Mouse (Mus musculus): Measurements from ENCODE around the gene Prg3. TPM values are rescaled to one million over a fixed set of nuclear protein-coding genes. Genes with fewer than 3 reads are reported as not detected.

Prg3 gene
- not detected for total RNA-seq (2023)

GRCm38 (mm10) chr2:84987930-84988329 lies at the start of gene Prg3:
TSS of gene Prg3 (plus strand) at chr2:84988215.

GRCm38 (mm10) chr2:84980188-84980587 lies 7.8 kb upstream of the Prg3 start, which contains the start of gene Prg2:
TSS of gene Prg2 (plus strand) at chr2:84980461.

GRCm38 (mm10) chr2:85037047-85038026 lies 49.3 kb downstream of the Prg3 start, which contains the start of the genes Ssrp1 and P2rx3:
TSS of gene Ssrp1 (plus strand) at chr2:85037234.
TSS of gene P2rx3 (minus strand) at chr2:85037462.

Other genes starting within 250 kb of the Prg3 start
- gene Gm19426, start 244.6 kb upstream of the Prg3 start, total RNA-seq (2023), result not detected
- 1 to 10 TPM in 1 of 2 experiments, under 1 TPM in 1; 0.39 to 2.2 TPM for gene Serping1, start 212.8 kb upstream of the Prg3 start, total RNA-seq (2023)
- gene Ube2l6, start 189.4 kb upstream of the Prg3 start, total RNA-seq (2023), result 10 to 100 TPM; 27.3 to 35.8 TPM
- not detected for gene Smtnl1, start 165.6 kb upstream of the Prg3 start, total RNA-seq (2023)
- gene Timm10, start 161.2 kb upstream of the Prg3 start, total RNA-seq (2023), result 10 to 100 TPM in 1 of 2 experiments, 1 to 10 TPM in 1; 10.0 to 12.7 TPM
- gene Slc43a1, start 149.4 kb upstream of the Prg3 start, total RNA-seq (2023), result 1 to 10 TPM in 1 of 2 experiments, under 1 TPM in 1; 0.16 to 1.1 TPM
- gene Rtn4rl2, start 101.5 kb upstream of the Prg3 start, total RNA-seq (2023), result not detected
- 1 to 10 TPM; 5.6 to 7.0 TPM for gene Slc43a3, start 51.6 kb upstream of the Prg3 start, total RNA-seq (2023)
- 1 to 10 TPM; 1.0 to 5.5 TPM for gene Prg2, start 7.8 kb upstream of the Prg3 start, total RNA-seq (2023)
- gene Ssrp1, start 49.0 kb downstream of the Prg3 start, total RNA-seq (2023), result 10 to 100 TPM; 73.4 to 76.5 TPM
- gene P2rx3, start 49.2 kb downstream of the Prg3 start, total RNA-seq (2023), result not detected
- 10 to 100 TPM; 14.2 to 18.6 TPM for gene Tnks1bp1, start 59.8 kb downstream of the Prg3 start, total RNA-seq (2023)
- 1 to 10 TPM; 3.0 to 5.2 TPM for gene Aplnr, start 148.0 kb downstream of the Prg3 start, total RNA-seq (2023)
- not detected for gene Lrrc55, start 209.0 kb downstream of the Prg3 start, total RNA-seq (2023)

Data from monocyte, adult 59 days (primary cell).